Mouse (Mus musculus) liver, adult 2 months (tissue): ENCODE measurements around the gene Hnrnph1. TPM values are rescaled to one million over a fixed set of nuclear protein-coding genes. Genes with fewer than 3 reads are reported as not detected.

Experiments
- DNase-seq: peaks from one replicate; pipeline ENCODE4 v3.0.0-alpha.2; 2011; ENCODE audit warnings: low read depth, low spot score; ENCODE audit errors: extremely low read depth
- H3K27ac ChIP-seq: fragments of 200-500 bp; replicated peaks from 2 replicates; pipeline ENCODE4 v1.5.1; 2012; ENCODE audit warnings: low read depth, mild to moderate bottlenecking, control low read depth, inconsistent platforms, low read length; ENCODE audit not compliant: insufficient read depth
- H3K27me3 ChIP-seq: fragments of 200-500 bp; 2 replicates; pipeline ENCODE4 v1.6.1; 2012; ENCODE audit warnings: mild to moderate bottlenecking, moderate library complexity, low read length, inconsistent platforms; ENCODE audit not compliant: control insufficient read depth, insufficient read depth
- H3K36me3 ChIP-seq: fragments of 200-500 bp; 2 replicates; pipeline ENCODE4 v1.6.1; 2012; ENCODE audit warnings: low read length, inconsistent platforms; ENCODE audit not compliant: control insufficient read depth, insufficient read depth
- H3K4me1 ChIP-seq: fragments of 200-500 bp; 2 replicates; pipeline ENCODE4 v1.6.1; 2011; ENCODE audit warnings: low read length; ENCODE audit not compliant: control insufficient read depth, insufficient read depth
- H3K4me3 ChIP-seq: fragments of 200-500 bp; 2 replicates; pipeline ENCODE4 v1.5.1; 2011; ENCODE audit warnings: low read depth, mild to moderate bottlenecking, control low read depth, low read length, moderate library complexity; ENCODE audit not compliant: insufficient read depth
- H3K79me2 ChIP-seq: fragments of 200-500 bp; 2 replicates; pipeline ENCODE4 v1.6.1; 2012; ENCODE audit warnings: inconsistent platforms, mild to moderate bottlenecking, low read length, moderate library complexity; ENCODE audit not compliant: control insufficient read depth, insufficient read depth
- H3K9ac ChIP-seq: fragments of 200-500 bp; 2 replicates; pipeline ENCODE4 v1.6.1; 2012; ENCODE audit warnings: low read depth, mild to moderate bottlenecking, control low read depth, inconsistent platforms, low read length
- CTCF ChIP-seq: fragments of 200-500 bp; IDR thresholded peaks from 2 replicates; pipeline ENCODE4 v1.5.1; 2011; ENCODE audit warnings: low read depth, low read length, control low read depth
- POLR2A ChIP-seq: fragments of 200-500 bp; IDR thresholded peaks from 2 replicates; pipeline ENCODE4 v1.6.1; 2011; ENCODE audit warnings: low read length, control low read depth; ENCODE audit not compliant: insufficient read depth; ENCODE audit errors: extremely low read depth
- WGBS: fragments of 180-500 bp; shearing (Covaris S2); methylation state at CpG from one replicate; pipeline ENCODE4 v1.1.7; 2018; 5-methylcytosine and 5-hydroxymethylcytosine counted together
- polyA plus RNA-seq: library from polyadenylated mRNA; depleted of rRNA; stranded (reverse); fragments of >200 nt; gene quantifications from 2 replicates; pipeline ENCODE4 v1.2.3, GENCODE M21; 2012
- total RNA-seq: library from RNA; depleted of rRNA; stranded (reverse); fragments of >200 nt; gene quantifications from 2 replicates; pipeline ENCODE4 v1.2.3, GENCODE M21; 2014

Hnrnph1 gene
- total and polyA plus RNA-seq, 2 experiments = 17.6 to 97.1 TPM

GRCm38 (mm10) chr11:50336891-50337290 lies 39.9 kb upstream of the Hnrnph1 start:
- Histone ChIP-seq H3K27ac (no peak overlapping the region), H3K4me3 (no peak overlapping the region), H3K79me2 (no peaks in the 10 kb centered on the region), H3K4me1 (peaks cover 4% of the 10 kb centered on the region; the same call in 1 of the 2 replicates), H3K36me3 (no peaks in the 10 kb centered on the region), H3K27me3 (no peaks in the 10 kb centered on the region), H3K9ac (no peak overlapping the region)
- TF ChIP-seq POLR2A (no peak), CTCF (no peak)
- WGBS = 80% methylated on average over 4 of the region's 4 CpGs
- no peak for DNase-seq

- 85% methylated on average over 4 of the region's 4 CpGs for WGBS
- no peaks in the 10 kb centered on the region for H3K4me1 ChIP-seq
- DNase-seq = no peak
- no peak overlapping the region for H3K27ac ChIP-seq
- no peak overlapping the region for H3K4me3 ChIP-seq
- TF ChIP-seq CTCF (no peak), POLR2A (no peak)
- no peaks in the 10 kb centered on the region for H3K36me3 ChIP-seq
- H3K27me3 ChIP-seq = no peaks in the 10 kb centered on the region
- H3K79me2 ChIP-seq = no peaks in the 10 kb centered on the region
- H3K9ac ChIP-seq = no peak overlapping the region
Measured at GRCm38 (mm10) chr11:50345486-50345885, 31.3 kb upstream of the Hnrnph1 start.

- no peak overlapping the region for H3K9ac ChIP-seq
- no peak overlapping the region for H3K27ac ChIP-seq
- 94% methylated on average over 9 of the region's 9 CpGs for WGBS
Measured at GRCm38 (mm10) chr11:50346256-50347032, 30.3 kb upstream of the Hnrnph1 start.

GRCm38 (mm10) chr11:50352177-50352576 lies 24.6 kb upstream of the Hnrnph1 start:
- Histone ChIP-seq H3K36me3 (no peaks in the 10 kb centered on the region), H3K79me2 (no peaks in the 10 kb centered on the region), H3K4me3 (no peak overlapping the region), H3K27me3 (no peaks in the 10 kb centered on the region), H3K9ac (no peak overlapping the region), H3K27ac (no peak overlapping the region), H3K4me1 (peaks cover 6% of the 10 kb centered on the region)
- no peak for DNase-seq
- 83% methylated on average over 2 of the region's 2 CpGs for WGBS
- no peak for TF ChIP-seq POLR2A
- TF ChIP-seq CTCF = no peak

More at GRCm38 (mm10) chr11:50346256-50347032, 30.3 kb upstream of the Hnrnph1 start:
- Histone ChIP-seq H3K79me2 (no peaks in the 10 kb centered on the region), H3K4me3 (no peak overlapping the region), H3K36me3 (no peaks in the 10 kb centered on the region), H3K4me1 (no peaks in the 10 kb centered on the region), H3K27me3 (no peaks in the 10 kb centered on the region)
- TF ChIP-seq POLR2A (no peak), CTCF (no peak)
- DNase-seq = no peak

- Histone ChIP-seq H3K27ac (peak within 1 kb of the TSS; percentile 42), H3K4me3 (no peak within 1 kb of the TSS), H3K4me1 (peaks cover 6% of the 10 kb centered on the region), H3K27me3 (no peaks in the 10 kb centered on the region), H3K9ac (no peak within 1 kb of the TSS), H3K79me2 (no peaks in the 10 kb centered on the region), H3K36me3 (no peaks in the 10 kb centered on the region)
- no peak for DNase-seq
- TF ChIP-seq CTCF = no peak
- no peak for TF ChIP-seq POLR2A
Measured at GRCm38 (mm10) chr11:50354162-50354561, 22.6 kb upstream of the Hnrnph1 start, which contains the start of gene Cby3. TSS of gene Cby3 (plus strand) at chr11:50354462.

GRCm38 (mm10) chr11:50354851-50355250 lies 21.9 kb upstream of the Hnrnph1 start:
- H3K27me3 ChIP-seq = no peaks in the 10 kb centered on the region
- H3K79me2 ChIP-seq = no peaks in the 10 kb centered on the region
- peaks cover 8% of the 10 kb centered on the region for H3K4me1 ChIP-seq
- peak overlapping the region; percentile 38 for H3K27ac ChIP-seq
- TF ChIP-seq CTCF (no peak), POLR2A (no peak)
- H3K36me3 ChIP-seq = no peaks in the 10 kb centered on the region
- peak; percentile 90 for DNase-seq
- 19% methylated on average over 3 of the region's 3 CpGs for WGBS
- H3K4me3 ChIP-seq = no peak overlapping the region
- no peak overlapping the region for H3K9ac ChIP-seq
